Mouse (Mus musculus) lung, postnatal 0 days (tissue): ENCODE data around the gene Des.

ENCODE experiments used
- CTCF ChIP-seq: IDR thresholded peaks from 2 replicates; pipeline ENCODE4 v1.5.1; 2016; ENCODE audit warnings: antibody characterized with exemption, mild to moderate bottlenecking
- EP300 ChIP-seq: IDR thresholded peaks from 2 replicates; pipeline ENCODE4 v1.6.1; 2016; ENCODE audit warnings: antibody characterized with exemption, mild to moderate bottlenecking, control low read depth

- no peak for TF ChIP-seq CTCF
- TF ChIP-seq EP300: no peak
Measured at GRCm38 (mm10) chr1:75405547-75405946, 45.4 kb downstream of the Des start.
